Mouse (Mus musculus) limb, embryonic 14.5 days (tissue): ENCODE measurements around the gene Def8. TPM values are rescaled to one million over a fixed set of nuclear protein-coding genes. Genes with fewer than 3 reads are reported as not detected.

Experiments used
- ATAC-seq: fragments of 200-750 bp; cut with Nextera tagmentation; 2 replicates; pipeline ENCODE4 v1.8.0; 2017; ENCODE audit warnings: low read depth, moderate number of reproducible peaks, moderate TSS enrichment; ENCODE audit not compliant: low FRiP score
- DNase-seq: peaks from one replicate; pipeline ENCODE4 v3.0.0-alpha.2; 2015; ENCODE audit warnings: low spot score
- H3K27ac ChIP-seq: fragments of 300-500 bp; sonication (generic); replicated peaks from 2 replicates; pipeline ENCODE4 v1.5.1; 2014; ENCODE audit warnings: low read depth, mild to moderate bottlenecking, low read length, moderate library complexity, mixed read lengths
- H3K27me3 ChIP-seq: fragments of 300-500 bp; sonication (generic); 2 replicates; pipeline ENCODE4 v1.6.1; 2014; ENCODE audit warnings: low read length, mixed read lengths; ENCODE audit not compliant: control insufficient read depth, insufficient read depth
- H3K36me3 ChIP-seq: fragments of 300-500 bp; sonication (generic); 2 replicates; pipeline ENCODE4 v1.6.1; 2014; ENCODE audit warnings: mild to moderate bottlenecking, low read length, moderate library complexity, mixed read lengths; ENCODE audit not compliant: control insufficient read depth, insufficient read depth
- H3K4me1 ChIP-seq: fragments of 300-500 bp; sonication (generic); 2 replicates; pipeline ENCODE4 v1.6.1; 2014; ENCODE audit warnings: antibody characterized with exemption, low read length, mixed read lengths; ENCODE audit not compliant: control insufficient read depth, insufficient read depth
- H3K4me2 ChIP-seq: fragments of 300-500 bp; sonication (generic); replicated peaks from 2 replicates; pipeline ENCODE4 v1.6.1; 2014; ENCODE audit warnings: low read depth, mild to moderate bottlenecking, low read length, moderate library complexity; ENCODE audit not compliant: severe bottlenecking
- H3K4me3 ChIP-seq: fragments of 300-500 bp; sonication (generic); replicated peaks from 2 replicates; pipeline ENCODE4 v1.5.1; 2014; ENCODE audit warnings: low read length
- H3K9ac ChIP-seq: fragments of 300-500 bp; sonication (generic); 2 replicates; pipeline ENCODE4 v1.6.1; 2014; ENCODE audit warnings: mild to moderate bottlenecking, low read depth, low read length, moderate library complexity; ENCODE audit not compliant: severe bottlenecking
- H3K9me3 ChIP-seq: fragments of 300-500 bp; sonication (generic); 2 replicates; pipeline ENCODE4 v1.6.1; 2016; ENCODE audit warnings: low read length; ENCODE audit not compliant: control insufficient read depth
- POLR2A ChIP-seq: fragments of 200-500 bp; IDR thresholded peaks from 2 replicates; pipeline ENCODE4 v1.8.0; 2012; ENCODE audit warnings: inconsistent platforms, mild to moderate bottlenecking, moderate library complexity, borderline replicate concordance; ENCODE audit not compliant: insufficient read depth, insufficient read length; ENCODE audit errors: extremely low read depth
- WGBS: fragments of 180-500 bp; shearing (Covaris S2); extraction: QIAGEN DNeasy Blood & Tissue Kit; methylation state at CpG from one replicate; pipeline ENCODE4 v1.1.7; 2014; 5-methylcytosine and 5-hydroxymethylcytosine counted together
- polyA plus RNA-seq, 2 experiments: library from polyadenylated mRNA; depleted of rRNA in 1 of 2; stranded (reverse) in 1 of 2; unstranded in 1 of 2; fragments of >200 nt; fragmentation: Nextera tagmentation in 1 of 2; extraction: Ambion mirVana in 1 of 2; gene quantifications; 2 replicates each; pipeline versions ENCODE4 v1.2.1 to v1.2.3; 2012 to 2014

The Def8 gene
- polyA plus RNA-seq (2012; rRNA removed): 37.1 and 49.2 TPM in 2 replicates
- polyA plus RNA-seq (2014; fragmentation: Nextera tagmentation; extraction: Ambion mirVana): 42.2 and 42.7 TPM in 2 replicates

GRCm38 (mm10) chr8:123423441-123423840 is at the start of gene Def8:
TSS of gene Def8 (plus strand) at chr8:123423527.
- ATAC-seq (no peak), DNase-seq (no peak)
- Histone ChIP-seq H3K27me3 (no peaks in the 10 kb centered on the region), H3K27ac (no peak within 1 kb of the TSS), H3K36me3 (no peaks in the 10 kb centered on the region), H3K4me3 (no peak within 1 kb of the TSS), H3K9ac (no peak within 1 kb of the TSS), H3K4me1 (no peaks in the 10 kb centered on the region), H3K4me2 (peak within 1 kb of the TSS; percentile 41), H3K9me3 (peaks cover 23% of the 10 kb centered on the region)
- WGBS: 70% methylated on average over 7 of the region's 7 CpGs
- no peak for TF ChIP-seq POLR2A

DNA sequence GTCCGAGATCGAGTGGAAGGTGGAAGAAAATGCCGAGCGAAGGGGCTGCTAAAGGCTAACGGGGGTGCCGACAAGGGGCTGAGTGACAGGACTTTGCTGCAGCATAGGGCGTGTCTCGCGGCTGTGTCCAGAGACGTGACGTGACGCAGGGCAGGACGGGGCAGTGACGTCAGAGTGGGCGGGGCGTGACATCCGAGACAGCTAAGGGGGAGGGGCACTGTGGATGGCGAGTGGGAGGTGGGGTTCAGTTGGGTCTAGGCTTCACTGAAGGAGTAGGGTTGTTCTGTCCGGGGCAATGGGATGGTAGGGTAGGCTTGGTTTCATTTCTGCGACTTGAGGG is 49.1 kb upstream of the Def8 start:
- no peak for TF ChIP-seq POLR2A
- Histone ChIP-seq H3K27ac (peak overlapping the region; percentile 89), H3K27me3 (no peaks in the 10 kb centered on the region), H3K36me3 (peaks cover 6% of the 10 kb centered on the region; the same call in 1 of the 2 replicates), H3K9ac (peak overlapping the region; percentile 71), H3K4me2 (peak overlapping the region; percentile 73), H3K9me3 (no peaks in the 10 kb centered on the region), H3K4me3 (peak overlapping the region; percentile 63), H3K4me1 (peaks cover 5% of the 10 kb centered on the region)
- ATAC-seq (peak; percentile 87), DNase-seq (peak; percentile 88)
- WGBS: under 1% methylated on average over 20 of the region's 20 CpGs

DNA sequence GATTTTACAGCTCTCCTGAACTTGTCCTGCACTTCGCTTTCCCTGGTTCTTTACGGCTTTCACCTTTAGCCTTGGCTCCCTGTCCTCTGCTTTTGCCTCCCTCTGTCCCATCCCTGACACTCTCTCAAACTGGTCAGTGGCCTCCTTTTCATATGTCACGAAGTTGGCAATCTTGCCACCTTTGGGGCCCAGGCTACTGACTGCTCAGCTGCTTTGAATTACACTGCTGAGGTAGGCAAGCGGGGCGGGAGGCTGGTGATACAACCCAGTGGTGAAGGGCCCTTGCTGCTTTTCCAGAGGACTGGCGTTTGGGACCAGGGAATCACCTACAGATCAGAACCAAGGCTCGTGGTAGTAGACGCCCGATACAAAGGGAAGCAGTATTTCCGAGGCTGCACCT is 47.6 kb upstream of the Def8 start:
- DNase-seq (no peak), ATAC-seq (no peak)
- Histone ChIP-seq H3K36me3 (peaks cover 16% of the 10 kb centered on the region; the same call in 1 of the 2 replicates), H3K27me3 (no peaks in the 10 kb centered on the region), H3K27ac (no peak overlapping the region), H3K9me3 (no peaks in the 10 kb centered on the region), H3K4me2 (no peak overlapping the region), H3K4me3 (no peak overlapping the region), H3K9ac (peak overlapping the region; percentile 12; the same call in 1 of the 2 replicates), H3K4me1 (peaks cover 5% of the 10 kb centered on the region)
- WGBS: 81% methylated on average over 10 of the region's 10 CpGs
- TF ChIP-seq POLR2A: no peak

GRCm38 (mm10) chr8:123376106-123376505 is 47.2 kb upstream of the Def8 start:
- ATAC-seq: no peak
- Histone ChIP-seq H3K27ac (no peak overlapping the region), H3K27me3 (no peaks in the 10 kb centered on the region), H3K4me3 (no peak overlapping the region), H3K36me3 (peaks cover 19% of the 10 kb centered on the region), H3K4me1 (peaks cover 5% of the 10 kb centered on the region), H3K4me2 (no peak overlapping the region), H3K9me3 (no peaks in the 10 kb centered on the region), H3K9ac (0 out of 2 replicates have a peak overlapping the region, but pooled peaks have one; percentile 12)
- TF ChIP-seq POLR2A: no peak
- DNase-seq: no peak
- WGBS: 80% methylated on average over 8 of the region's 8 CpGs

DNA sequence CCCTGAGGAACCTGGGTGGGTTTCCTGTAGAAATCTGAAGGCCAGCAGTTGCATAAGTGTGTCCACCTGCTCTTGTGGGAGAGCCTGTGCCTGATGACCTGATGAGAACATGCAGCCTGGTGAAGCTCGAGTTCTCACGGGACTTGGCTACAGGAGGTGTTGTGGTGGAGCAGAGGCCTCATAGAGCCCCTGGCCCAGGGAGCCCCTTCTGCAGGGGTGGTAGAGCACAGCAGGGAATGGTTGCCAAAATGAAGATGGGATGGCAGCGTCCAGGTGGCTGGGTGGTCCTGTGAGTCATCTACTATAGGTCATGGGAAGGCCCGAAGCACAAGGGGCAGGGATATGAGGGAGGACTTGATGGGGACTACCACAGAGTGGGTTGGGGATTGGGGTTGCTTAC is 41.6 kb upstream of the Def8 start:
- DNase-seq (no peak), ATAC-seq (no peak)
- Histone ChIP-seq H3K27me3 (no peaks in the 10 kb centered on the region), H3K9me3 (no peaks in the 10 kb centered on the region), H3K36me3 (peaks cover 69% of the 10 kb centered on the region), H3K27ac (no peak overlapping the region), H3K4me2 (no peak overlapping the region), H3K4me3 (no peak overlapping the region), H3K9ac (no peak overlapping the region), H3K4me1 (no peaks in the 10 kb centered on the region)
- no peak for TF ChIP-seq POLR2A
- WGBS: 84% methylated on average over 4 of the region's 4 CpGs

DNA sequence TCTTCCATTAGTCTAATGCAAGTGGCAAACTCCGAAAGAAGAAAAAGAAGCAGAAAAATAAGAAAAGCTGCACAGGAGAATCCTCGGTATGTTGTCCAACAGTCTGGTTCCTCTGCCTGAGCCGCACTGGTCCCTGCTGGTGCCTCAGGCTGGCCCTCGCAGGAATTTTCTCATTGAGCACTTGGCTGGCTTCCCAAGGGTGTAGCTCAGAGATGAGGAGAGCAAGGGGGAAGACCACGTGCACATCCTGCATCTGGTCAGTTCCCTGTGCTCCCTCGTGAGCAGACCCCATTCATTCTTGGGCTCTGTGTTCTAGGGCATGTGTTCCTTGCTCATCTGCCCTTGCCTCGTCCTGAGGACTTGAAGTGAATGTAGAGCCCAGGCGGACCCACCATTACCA is 40.8 kb upstream of the Def8 start:
- Histone ChIP-seq H3K36me3 (peaks cover 77% of the 10 kb centered on the region), H3K4me1 (no peaks in the 10 kb centered on the region), H3K9ac (no peak overlapping the region), H3K4me2 (no peak overlapping the region), H3K9me3 (no peaks in the 10 kb centered on the region), H3K27ac (no peak overlapping the region), H3K4me3 (no peak overlapping the region), H3K27me3 (no peaks in the 10 kb centered on the region)
- ATAC-seq (no peak), DNase-seq (no peak)
- no peak for TF ChIP-seq POLR2A
- WGBS: 89% methylated on average over 8 of the region's 8 CpGs
